Mouse (Mus musculus) midbrain, embryonic 14.5 days (tissue): ENCODE results near the gene Paqr6. TPM values are rescaled to one million over a fixed set of nuclear protein-coding genes. Genes with fewer than 3 reads are reported as not detected.

ENCODE experiments used
- ATAC-seq: fragments of 200-750 bp; cut with Nextera tagmentation; 2 replicates; pipeline ENCODE4 v1.8.0; 2017; ENCODE audit warnings: moderate number of reproducible peaks, moderate library complexity; ENCODE audit not compliant: low FRiP score, low TSS enrichment
- DNase-seq: peaks from one replicate; pipeline ENCODE4 v3.0.0-alpha.2; 2015
- H3K27ac ChIP-seq: fragments of 300-500 bp; sonication (generic); replicated peaks from 2 replicates; pipeline ENCODE4 v1.5.1; 2014; ENCODE audit warnings: mild to moderate bottlenecking, low read depth, low read length, moderate library complexity
- H3K27me3 ChIP-seq: fragments of 300-500 bp; sonication (generic); 2 replicates; pipeline ENCODE4 v1.6.1; 2014; ENCODE audit warnings: low read length, control low read depth, mixed read lengths; ENCODE audit not compliant: control insufficient read depth, insufficient read depth
- H3K36me3 ChIP-seq: fragments of 300-500 bp; sonication (generic); 2 replicates; pipeline ENCODE4 v1.6.1; 2014; ENCODE audit warnings: low read length, control low read depth; ENCODE audit not compliant: control insufficient read depth, insufficient read depth
- H3K4me1 ChIP-seq: fragments of 300-500 bp; sonication (generic); 2 replicates; pipeline ENCODE4 v1.6.1; 2014; ENCODE audit warnings: mild to moderate bottlenecking, antibody characterized with exemption, low read length, control low read depth; ENCODE audit not compliant: control insufficient read depth, insufficient read depth
- H3K4me2 ChIP-seq: fragments of 300-500 bp; sonication (generic); 2 replicates; pipeline ENCODE4 v1.6.1; 2014; ENCODE audit warnings: mild to moderate bottlenecking, low read length, moderate library complexity
- H3K4me3 ChIP-seq: fragments of 300-500 bp; sonication (generic); replicated peaks from 2 replicates; pipeline ENCODE4 v1.5.1; 2014; ENCODE audit warnings: low read depth, low read length
- H3K9ac ChIP-seq: fragments of 300-500 bp; sonication (generic); replicated peaks from 2 replicates; pipeline ENCODE4 v1.6.1; 2014; ENCODE audit warnings: mild to moderate bottlenecking, low read length, moderate library complexity
- H3K9me3 ChIP-seq: fragments of 300-500 bp; sonication (generic); 2 replicates; pipeline ENCODE4 v1.6.1; 2016; ENCODE audit warnings: low read length, control low read depth, mixed read lengths; ENCODE audit not compliant: control insufficient read depth
- WGBS: fragments of 180-500 bp; shearing (Covaris S2); extraction: QIAGEN DNeasy Blood & Tissue Kit; methylation state at CpG from one replicate; pipeline ENCODE4 v1.1.7; 2014; 5-methylcytosine and 5-hydroxymethylcytosine counted together
- polyA plus RNA-seq: library from polyadenylated mRNA; unstranded; fragments of >200 nt; fragmentation: Nextera tagmentation; extraction: Ambion mirVana; gene quantifications from 2 replicates; pipeline ENCODE4 v1.2.1, GENCODE M21; 2014

The Paqr6 gene
- polyA plus RNA-seq, 1 experiment from 2014 or later = 1.6 TPM

DNA sequence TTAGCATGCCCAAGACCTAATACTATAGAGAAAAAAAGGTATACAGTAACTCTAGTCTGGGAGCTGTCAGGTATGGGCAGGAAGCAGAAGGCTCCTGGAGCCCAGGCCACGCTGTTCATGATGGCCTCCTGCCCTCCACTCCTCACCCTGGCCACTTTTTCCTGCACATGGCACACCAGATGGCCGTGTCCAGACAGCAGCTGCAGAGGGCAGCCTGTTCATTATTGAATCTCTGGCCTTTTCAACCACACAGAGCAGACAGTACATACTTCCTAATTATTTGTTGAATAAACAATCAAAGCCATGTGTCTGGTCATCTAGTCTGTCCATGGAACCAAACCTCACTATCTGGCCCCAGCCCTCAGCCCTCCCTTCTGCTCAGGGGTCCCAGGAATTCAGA, 34.3 kb downstream of the Paqr6 start:
- Histone ChIP-seq H3K27me3 (no peaks in the 10 kb centered on the region), H3K27ac (no peak overlapping the region), H3K9me3 (no peaks in the 10 kb centered on the region), H3K9ac (no peak overlapping the region), H3K36me3 (no peaks in the 10 kb centered on the region), H3K4me2 (no peak overlapping the region), H3K4me1 (no peaks in the 10 kb centered on the region), H3K4me3 (no peak overlapping the region)
- ATAC-seq = no peak
- WGBS = 90% methylated on average over 2 of the region's 2 CpGs
- DNase-seq = no peak

DNA sequence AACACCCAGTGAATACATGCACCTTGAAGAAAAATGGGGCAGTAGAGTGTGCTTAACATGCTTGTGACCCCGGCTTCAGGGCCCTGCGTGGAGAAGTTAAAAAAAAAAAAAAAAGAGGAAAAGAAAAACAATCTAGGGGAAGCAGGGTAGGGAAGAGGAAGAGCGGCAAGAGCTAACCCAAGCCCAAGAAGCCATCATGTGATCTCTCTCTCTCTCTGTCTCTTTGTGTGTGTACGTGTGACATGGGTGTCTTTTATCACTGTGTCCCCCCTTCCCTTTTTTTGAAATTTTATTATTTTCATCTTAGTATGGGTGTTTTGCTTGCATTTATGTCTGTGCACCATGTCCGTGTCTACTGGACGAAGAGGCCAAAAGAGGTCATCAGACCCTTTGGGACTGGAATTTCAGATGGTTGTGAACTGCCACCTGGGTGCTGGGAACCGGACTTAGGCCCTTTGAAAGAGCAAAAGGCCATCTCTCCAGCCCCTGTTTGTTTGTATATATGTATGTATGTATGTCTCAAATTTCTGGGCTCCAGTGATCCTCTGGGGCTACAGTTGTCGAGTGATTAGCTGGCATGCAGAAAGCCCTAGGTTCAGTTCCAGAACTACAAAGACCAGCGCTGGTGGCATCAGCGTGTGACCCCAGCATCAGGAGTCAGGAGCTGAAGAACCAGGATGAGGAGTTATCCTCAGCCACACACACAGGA, 39.3 kb downstream of the Paqr6 start:
- ATAC-seq (no peak), DNase-seq (no peak)
- Histone ChIP-seq H3K36me3 (no peaks in the 10 kb centered on the region), H3K9ac (no peak overlapping the region), H3K4me3 (no peak overlapping the region), H3K27ac (no peak overlapping the region), H3K9me3 (no peaks in the 10 kb centered on the region), H3K4me1 (no peaks in the 10 kb centered on the region), H3K4me2 (no peak overlapping the region), H3K27me3 (no peaks in the 10 kb centered on the region)
- 96% methylated on average over 10 of the region's 10 CpGs for WGBS

DNA sequence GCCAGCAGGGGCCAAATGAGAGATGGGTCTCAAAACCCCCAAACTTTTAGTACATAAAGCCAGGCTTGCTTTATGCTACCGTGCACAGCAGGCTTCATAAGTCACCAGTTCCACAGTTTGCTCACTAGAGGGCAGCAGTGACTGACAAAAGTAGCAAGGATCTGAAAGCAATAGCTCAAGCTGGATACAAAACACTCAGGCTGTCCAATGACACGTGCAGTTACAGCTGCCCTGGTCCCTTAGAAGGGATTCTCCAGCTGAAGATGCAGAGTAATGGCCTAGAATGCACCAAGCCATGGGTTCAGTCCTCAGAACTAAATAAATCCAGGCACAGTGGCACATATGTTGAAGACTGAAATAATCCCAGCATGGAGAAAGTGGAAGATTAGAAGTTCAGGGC, 42.7 kb downstream of the Paqr6 start:
- DNase-seq (peak; percentile 94), ATAC-seq (no peak)
- Histone ChIP-seq H3K4me1 (peaks cover 14% of the 10 kb centered on the region; the same call in 1 of the 2 replicates), H3K36me3 (peaks cover 7% of the 10 kb centered on the region), H3K4me3 (no peak overlapping the region), H3K9ac (no peak overlapping the region), H3K4me2 (no peak overlapping the region), H3K27ac (no peak overlapping the region), H3K27me3 (no peaks in the 10 kb centered on the region), H3K9me3 (no peaks in the 10 kb centered on the region)
- 0% methylated on average over 2 of the region's 2 CpGs for WGBS

DNA sequence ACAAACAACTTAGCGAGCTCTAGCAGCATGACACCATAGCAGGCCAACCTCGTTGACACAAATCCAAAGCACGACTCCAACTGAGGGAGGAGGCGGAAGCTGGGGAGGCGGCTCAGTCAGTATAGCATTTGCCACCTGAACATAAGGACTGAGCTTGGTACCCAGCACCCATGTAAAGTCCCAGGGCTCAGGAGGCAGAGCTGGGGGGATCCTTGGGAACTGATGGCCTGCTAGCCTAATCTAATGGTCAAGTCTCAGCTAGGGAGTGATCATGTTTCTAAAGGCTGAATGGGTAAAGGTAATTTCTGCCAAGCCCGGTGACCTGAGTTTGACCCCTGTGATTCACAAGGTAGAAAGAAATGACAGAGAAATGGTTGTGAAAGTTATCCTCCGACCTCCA, 43.1 kb downstream of the Paqr6 start:
- H3K9ac ChIP-seq = no peak overlapping the region
- peaks cover 14% of the 10 kb centered on the region; the same call in 1 of the 2 replicates for H3K4me1 ChIP-seq
- no peak overlapping the region for H3K4me3 ChIP-seq
- peaks cover 11% of the 10 kb centered on the region for H3K36me3 ChIP-seq
- WGBS = 67% methylated on average over 7 of the region's 7 CpGs
- no peak overlapping the region for H3K27ac ChIP-seq
- H3K4me2 ChIP-seq = no peak overlapping the region
- ATAC-seq = no peak
- no peaks in the 10 kb centered on the region for H3K27me3 ChIP-seq
- no peaks in the 10 kb centered on the region for H3K9me3 ChIP-seq
- no peak for DNase-seq

DNA sequence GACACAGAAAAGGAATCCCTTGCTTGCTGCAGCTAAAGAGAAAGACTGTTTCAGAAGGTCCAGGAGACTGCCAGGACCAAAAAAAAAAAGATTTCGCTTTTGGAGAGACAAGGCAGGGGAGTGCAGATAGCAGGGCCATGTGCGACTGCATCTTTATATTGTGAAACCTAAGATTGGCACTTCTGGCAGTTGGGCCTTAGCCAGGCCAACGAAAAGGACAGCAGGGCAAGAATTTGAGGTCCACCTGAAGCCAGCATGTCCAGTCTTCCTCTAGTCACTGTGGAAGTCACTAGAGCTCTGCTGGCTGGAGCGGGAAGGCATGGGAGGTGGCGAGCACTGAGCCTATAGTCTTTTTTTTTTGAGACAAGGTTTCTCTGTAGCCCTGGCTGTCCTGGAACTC, 44.6 kb downstream of the Paqr6 start:
- Histone ChIP-seq H3K27ac (no peak overlapping the region), H3K4me2 (peak overlapping the region; percentile 72), H3K4me1 (peaks cover 14% of the 10 kb centered on the region; the same call in 1 of the 2 replicates), H3K9me3 (no peaks in the 10 kb centered on the region), H3K9ac (no peak overlapping the region), H3K4me3 (no peak overlapping the region), H3K27me3 (no peaks in the 10 kb centered on the region), H3K36me3 (peaks cover 23% of the 10 kb centered on the region)
- no peak for DNase-seq
- WGBS = 62% methylated on average over 5 of the region's 5 CpGs
- ATAC-seq = no peak

DNA sequence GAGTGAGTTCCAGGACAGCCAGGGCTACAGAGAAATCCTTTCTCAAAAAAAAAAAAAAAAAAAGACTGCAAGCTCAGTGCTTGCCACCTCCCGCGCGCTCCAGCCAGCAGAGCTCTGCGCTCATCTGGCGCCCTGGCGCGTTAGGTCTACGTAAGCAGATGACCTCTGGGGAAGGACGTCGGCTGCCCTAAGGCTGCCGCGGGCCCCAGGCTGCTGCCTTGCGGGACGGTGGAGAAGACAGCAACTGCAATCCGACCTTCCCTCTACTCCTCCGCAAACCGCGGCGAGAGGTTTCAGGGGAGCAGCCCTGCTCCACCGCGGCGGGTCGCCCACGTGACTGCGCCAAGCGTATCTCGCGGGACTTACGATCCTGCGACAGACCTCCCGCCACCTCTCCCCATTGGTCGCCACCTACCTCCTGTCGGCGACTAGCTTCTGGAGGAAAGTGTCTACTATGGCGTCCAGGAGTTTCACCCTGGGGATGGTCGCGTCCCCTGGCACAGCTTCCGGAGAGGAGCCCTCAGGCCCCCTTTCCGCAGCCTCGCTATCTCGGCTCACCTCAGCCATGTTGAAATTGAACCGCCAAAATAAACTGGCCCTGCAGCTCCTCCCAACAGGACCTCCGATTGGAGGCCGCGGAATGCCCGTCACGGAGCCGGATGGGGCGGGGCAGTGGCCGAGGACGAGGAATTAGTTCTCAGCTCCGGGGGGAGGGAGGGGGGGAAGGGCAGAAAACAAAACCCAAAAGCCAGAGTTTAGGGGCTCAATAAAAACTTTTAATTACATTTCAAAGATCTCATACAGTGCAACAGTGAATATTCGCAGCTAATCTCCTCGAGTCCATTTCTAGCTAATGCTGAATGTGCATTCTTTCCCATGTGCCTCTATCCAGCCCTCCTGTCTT, 45.6 kb downstream of the Paqr6 start, which contains the start of gene Pmf1:
Pmf1 (minus strand) TSS at position 591 of the 904 bp plus-strand sequence.
- Histone ChIP-seq H3K4me3 (peak within 1 kb of the TSS; percentile 57), H3K9me3 (no peaks in the 10 kb centered on the region)

DNA sequence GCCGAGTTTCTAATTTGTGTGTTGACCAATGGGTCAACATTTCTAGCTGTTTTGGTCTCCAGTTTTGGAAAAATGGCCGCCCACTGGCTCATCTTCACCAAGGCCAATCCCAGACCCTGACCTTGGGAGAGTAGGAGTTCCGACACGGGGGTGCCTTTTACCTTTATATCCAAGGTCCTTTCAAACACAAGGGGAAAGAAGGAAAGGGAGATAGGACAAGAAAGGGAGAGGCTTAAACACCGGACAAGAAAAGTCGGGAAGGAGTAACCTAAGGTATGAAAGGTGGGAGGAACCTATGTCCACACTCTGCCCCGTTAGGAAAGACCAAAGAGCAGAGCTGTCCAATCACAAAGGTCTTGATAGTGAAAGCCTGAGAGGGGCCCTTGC, 46.3 kb downstream of the Paqr6 start:
- peaks cover 14% of the 10 kb centered on the region; the same call in 1 of the 2 replicates for H3K4me1 ChIP-seq
- DNase-seq = no peak
- peaks cover 33% of the 10 kb centered on the region for H3K36me3 ChIP-seq
- peak overlapping the region; percentile 72 for H3K4me2 ChIP-seq
- peak overlapping the region; percentile 57 for H3K4me3 ChIP-seq
- H3K9me3 ChIP-seq = no peaks in the 10 kb centered on the region
- WGBS = 31% methylated on average over 7 of the region's 7 CpGs
- H3K27ac ChIP-seq = no peak overlapping the region
- H3K9ac ChIP-seq = peak overlapping the region; percentile 68
- no peak for ATAC-seq
- H3K27me3 ChIP-seq = no peaks in the 10 kb centered on the region

More for the DNA sequence above, 45.6 kb downstream of the Paqr6 start, which contains the start of gene Pmf1:
- peak within 1 kb of the TSS; percentile 72 for H3K4me2 ChIP-seq
- ATAC-seq (peak; percentile 91), DNase-seq (peak; percentile 92)
- H3K36me3 ChIP-seq = peaks cover 27% of the 10 kb centered on the region
- WGBS = under 1% methylated on average over 54 of the region's 54 CpGs
- peak within 1 kb of the TSS; percentile 82 for H3K27ac ChIP-seq
- peaks cover 14% of the 10 kb centered on the region; the same call in 1 of the 2 replicates for H3K4me1 ChIP-seq
- peak within 1 kb of the TSS; percentile 68 for H3K9ac ChIP-seq
- H3K27me3 ChIP-seq = no peaks in the 10 kb centered on the region

DNA sequence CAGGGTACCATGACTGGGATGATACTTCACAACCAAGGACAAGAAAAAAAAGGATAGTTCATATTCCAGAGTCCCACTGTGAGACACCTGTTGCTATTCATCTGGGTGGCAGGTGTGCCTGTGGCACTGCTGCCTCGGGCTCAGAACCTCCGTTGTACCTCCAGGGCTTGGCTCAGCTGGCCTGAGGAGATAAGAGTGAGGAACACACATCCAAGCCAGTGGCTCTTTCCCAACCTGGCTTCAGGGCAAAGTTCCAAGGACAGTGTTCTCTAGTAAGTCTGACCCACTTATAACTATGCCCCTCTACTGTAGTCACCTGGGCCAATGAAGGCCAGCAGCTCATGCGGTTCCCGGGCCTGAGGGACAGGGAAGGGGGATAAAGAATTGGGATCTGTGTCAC, 47.3 kb downstream of the Paqr6 start:
- Histone ChIP-seq H3K9ac (no peak overlapping the region), H3K4me2 (no peak overlapping the region), H3K9me3 (no peaks in the 10 kb centered on the region), H3K36me3 (peaks cover 44% of the 10 kb centered on the region), H3K27me3 (no peaks in the 10 kb centered on the region), H3K27ac (no peak overlapping the region), H3K4me1 (peaks cover 14% of the 10 kb centered on the region; the same call in 1 of the 2 replicates), H3K4me3 (no peak overlapping the region)
- DNase-seq = no peak
- ATAC-seq = no peak
- WGBS = 93% methylated on average over 4 of the region's 4 CpGs
